28 mouse cellular contexts compared by ENCODE assay signal in genomic region chr13:77476420-77476819, GRCm38 (mm10).
DNase-seq lines count a peak whose midpoint lies in the region; ATAC-seq lines count a peak whose summit lies in the region.
"Had no signal": no experiment of that assay in that cellular context is flagged by ENCODE, and none has a peak within 500 bp of the region (broad histone marks: within the 10 kb centered on the region; RNA-seq: fewer than 3 reads in every experiment).

No protein-coding gene starts in this region.

- no peaks in the 10 kb centered on the region for H3K36me3 ChIP-seq in forebrain, embryonic 13.5 days (ENCODE audit: poor library complexity, severe bottlenecking)
- H3K36me3 ChIP-seq in forebrain, embryonic 12.5 days (replicated peaks): no peaks in the 10 kb centered on the region
- H3K36me3 ChIP-seq in midbrain, embryonic 15.5 days (replicated peaks): no peaks in the 10 kb centered on the region
- H3K36me3 ChIP-seq in midbrain, embryonic 11.5 days (ENCODE audit: control insufficient read depth, insufficient read depth, low read length): no peaks in the 10 kb centered on the region
- H3K36me3 ChIP-seq: embryonic facial prominence, embryonic 12.5 days; embryonic facial prominence, embryonic 15.5 days; forebrain, embryonic 15.5 days; heart, embryonic 10.5 days; heart, embryonic 13.5 days had no signal

- ATAC-seq in forebrain, embryonic 13.5 days: peak; percentile 34; the same call in 1 of the 2 replicates
- ATAC-seq in forebrain, embryonic 12.5 days (ENCODE audit: low FRiP score): no peak
- peak; percentile 44; the same call in 1 of the 2 replicates for ATAC-seq in frontal cortex, adult (ENCODE audit: low TSS enrichment)
- peak; percentile 55; the same call in 1 of the 2 replicates for ATAC-seq in midbrain, embryonic 15.5 days (replicated peaks)
- ATAC-seq in midbrain, embryonic 11.5 days (ENCODE audit: low FRiP score): no peak
- ATAC-seq: activated CD4-positive, CD25-positive, alpha-beta regulatory T cell, adult 4 months; forebrain, embryonic 15.5 days; hindbrain, postnatal 0 days; inflammation-experienced regulatory T-cells, adult 6 months had no signal

- no peak for DNase-seq in frontal cortex, postnatal 14 days (ENCODE audit: low spot score in 2 of 2)
- DNase-seq in midbrain, embryonic 11.5 days (ENCODE audit: low spot score, missing footprints): no peak
- DNase-seq in lung, postnatal 25 days (ENCODE audit: low spot score): no peak
- no peak for DNase-seq in left cerebral cortex, adult 9 months (ENCODE audit: low spot score in 2 of 2)
- DNase-seq: adrenal gland, adult 8-10 months; adrenal gland, postnatal 25 days; cerebellum, adult 11 months; cerebellum, adult 2 months; cerebellum, adult 9-11 months; cerebellum, postnatal 25 days; gastrocnemius, postnatal 10 days; gastrocnemius, postnatal 36 days; heart, adult 2 months; heart, postnatal 14 days; heart, postnatal 4 days had no signal

- H3K9ac ChIP-seq in forebrain, embryonic 13.5 days: no peak overlapping the region
- no peak overlapping the region for H3K9ac ChIP-seq in forebrain, embryonic 12.5 days
- H3K9ac ChIP-seq in midbrain, embryonic 15.5 days: no peak overlapping the region
- no peak overlapping the region for H3K9ac ChIP-seq in midbrain, embryonic 11.5 days (ENCODE audit: low read length)
- H3K9ac ChIP-seq: embryonic facial prominence, embryonic 12.5 days; embryonic facial prominence, embryonic 15.5 days; forebrain, embryonic 15.5 days; heart, embryonic 13.5 days; hindbrain, embryonic 14.5 days had no signal

- 74% methylated on average over 4 of the region's 4 CpGs for WGBS in forebrain, embryonic 13.5 days
- 81% methylated on average over 4 of the region's 4 CpGs for WGBS in forebrain, embryonic 12.5 days
- WGBS in midbrain, embryonic 15.5 days: 43% methylated on average over 4 of the region's 4 CpGs
- WGBS in midbrain, embryonic 11.5 days: 88% methylated on average over 4 of the region's 4 CpGs

- no peak overlapping the region for H3K4me2 ChIP-seq in forebrain, embryonic 13.5 days
- no peak overlapping the region for H3K4me2 ChIP-seq in forebrain, embryonic 12.5 days
- no peak overlapping the region for H3K4me2 ChIP-seq in midbrain, embryonic 15.5 days
- H3K4me2 ChIP-seq in midbrain, embryonic 11.5 days: no peak overlapping the region
- H3K4me2 ChIP-seq: embryonic facial prominence, embryonic 12.5 days; embryonic facial prominence, embryonic 15.5 days; forebrain, embryonic 15.5 days; heart, embryonic 13.5 days; hindbrain, embryonic 14.5 days had no signal

- H3K9me3 ChIP-seq in forebrain, embryonic 13.5 days (replicated peaks): no peaks in the 10 kb centered on the region
- no peaks in the 10 kb centered on the region for H3K9me3 ChIP-seq in forebrain, embryonic 12.5 days
- no peaks in the 10 kb centered on the region for H3K9me3 ChIP-seq in midbrain, embryonic 15.5 days
- H3K9me3 ChIP-seq in midbrain, embryonic 11.5 days (ENCODE audit: control insufficient read depth, low read length): no peaks in the 10 kb centered on the region
- H3K9me3 ChIP-seq: embryonic facial prominence, embryonic 12.5 days; embryonic facial prominence, embryonic 15.5 days; forebrain, embryonic 15.5 days; heart, embryonic 10.5 days; heart, embryonic 13.5 days had no signal

- no peak overlapping the region for H3K4me3 ChIP-seq in forebrain, embryonic 13.5 days
- H3K4me3 ChIP-seq in forebrain, embryonic 12.5 days (replicated peaks): no peak overlapping the region
- H3K4me3 ChIP-seq in midbrain, embryonic 15.5 days: no peak overlapping the region
- H3K4me3 ChIP-seq in midbrain, embryonic 11.5 days (ENCODE audit: low read depth, low read length): no peak overlapping the region
- H3K4me3 ChIP-seq: embryonic facial prominence, embryonic 12.5 days; embryonic facial prominence, embryonic 15.5 days; forebrain, embryonic 15.5 days; heart, adult 2 months; heart, embryonic 10.5 days; heart, embryonic 13.5 days had no signal

- no peaks in the 10 kb centered on the region for H3K27me3 ChIP-seq in forebrain, embryonic 13.5 days
- no peaks in the 10 kb centered on the region for H3K27me3 ChIP-seq in forebrain, embryonic 12.5 days
- no peaks in the 10 kb centered on the region for H3K27me3 ChIP-seq in midbrain, embryonic 15.5 days (replicated peaks)
- no peaks in the 10 kb centered on the region for H3K27me3 ChIP-seq in midbrain, embryonic 11.5 days (ENCODE audit: control insufficient read depth, insufficient read depth, low read length)
- H3K27me3 ChIP-seq: embryonic facial prominence, embryonic 12.5 days; embryonic facial prominence, embryonic 15.5 days; forebrain, embryonic 15.5 days; heart, embryonic 13.5 days had no signal

- peaks cover 16% of the 10 kb centered on the region for H3K4me1 ChIP-seq in forebrain, embryonic 13.5 days
- H3K4me1 ChIP-seq in forebrain, embryonic 12.5 days: peaks cover 10% of the 10 kb centered on the region
- peaks cover 18% of the 10 kb centered on the region for H3K4me1 ChIP-seq in midbrain, embryonic 15.5 days
- peaks cover 4% of the 10 kb centered on the region; the same call in 1 of the 2 replicates for H3K4me1 ChIP-seq in midbrain, embryonic 11.5 days (ENCODE audit: control insufficient read depth, insufficient read depth, low read length)
- H3K4me1 ChIP-seq: embryonic facial prominence, embryonic 12.5 days; embryonic facial prominence, embryonic 15.5 days; heart, embryonic 10.5 days; heart, embryonic 13.5 days had no signal

- H3K27ac ChIP-seq in forebrain, embryonic 13.5 days: no peak overlapping the region
- no peak overlapping the region for H3K27ac ChIP-seq in forebrain, embryonic 12.5 days
- H3K27ac ChIP-seq in midbrain, embryonic 15.5 days: peak overlapping the region; percentile 25; the same call in 1 of the 2 replicates
- H3K27ac ChIP-seq in midbrain, embryonic 11.5 days (ENCODE audit: low read depth, low read length): no peak overlapping the region
- H3K27ac ChIP-seq: embryonic facial prominence, embryonic 12.5 days; embryonic facial prominence, embryonic 15.5 days; forebrain, embryonic 15.5 days; heart, adult 2 months; heart, embryonic 10.5 days; heart, embryonic 13.5 days; hindbrain, embryonic 14.5 days; hindbrain, postnatal 0 days had no signal

Comparison
In these comparisons a context has a peak if more than half of its experiments do, and no peak if none do; other contexts are left out.
1. ATAC-seq: peak in forebrain, embryonic 13.5 days (single experiment), frontal cortex, adult (single experiment) and midbrain, embryonic 15.5 days (single experiment); none in forebrain, embryonic 12.5 days (single experiment) and midbrain, embryonic 11.5 days (single experiment).